Mouse (Mus musculus) heart, adult 2 months (tissue): ENCODE measurements around the gene Tssk2.

ENCODE experiments used
- CTCF ChIP-seq: fragments of 200-600 bp; IDR thresholded peaks from 2 replicates; pipeline ENCODE4 v1.8.1; 2022; ENCODE audit warnings: antibody characterized with exemption, mild to moderate bottlenecking, moderate library complexity
- EP300 ChIP-seq: fragments of 200-500 bp; IDR thresholded peaks from 2 replicates; pipeline ENCODE4 v1.6.1; 2011; ENCODE audit warnings: low read depth, low read length, control low read depth; ENCODE audit not compliant: insufficient read depth
- POLR2A ChIP-seq: fragments of 200-500 bp; IDR thresholded peaks from 2 replicates; pipeline ENCODE4 v1.6.1; 2011; ENCODE audit warnings: mild to moderate bottlenecking, low read depth, low read length, control low read depth; ENCODE audit not compliant: insufficient read depth

GRCm38 (mm10) chr16:17879571-17879970 lies 18.9 kb upstream of the Tssk2 start:
- TF ChIP-seq POLR2A (no peak), CTCF (no peak), EP300 (no peak)
